Mouse (Mus musculus) cerebellum, adult 2 months (tissue): ENCODE results near the gene Parpbp. TPM values are rescaled to one million over a fixed set of nuclear protein-coding genes. Genes with fewer than 3 reads are reported as not detected.

Source experiments
- DNase-seq, 2 experiments: peaks; one replicate each; pipeline ENCODE4 v3.0.0; 2021
- H3K27ac ChIP-seq: fragments of 200-500 bp; 2 replicates; pipeline ENCODE4 v1.5.1; 2012; ENCODE audit warnings: low read length, control low read depth, inconsistent platforms; ENCODE audit not compliant: insufficient read depth
- H3K27me3 ChIP-seq: fragments of 200-500 bp; 2 replicates; pipeline ENCODE4 v1.6.1; 2012; ENCODE audit warnings: inconsistent platforms, mild to moderate bottlenecking, low read length, moderate library complexity; ENCODE audit not compliant: control insufficient read depth, insufficient read depth
- H3K4me1 ChIP-seq: fragments of 200-500 bp; 2 replicates; pipeline ENCODE4 v1.6.1; 2011; ENCODE audit warnings: low read length; ENCODE audit not compliant: control insufficient read depth, insufficient read depth
- H3K4me3 ChIP-seq: fragments of 200-500 bp; replicated peaks from 2 replicates; pipeline ENCODE3; 2011; ENCODE audit warnings: mild to moderate bottlenecking, low read depth, low read length, control low read depth; ENCODE audit not compliant: insufficient read depth
- CTCF ChIP-seq: fragments of 200-500 bp; IDR thresholded peaks from 2 replicates; pipeline ENCODE4 v1.5.1; 2011; ENCODE audit warnings: low read depth, mild to moderate bottlenecking, control low read depth, low read length, moderate library complexity, borderline replicate concordance; ENCODE audit not compliant: insufficient read depth
- POLR2A ChIP-seq: fragments of 200-500 bp; IDR thresholded peaks from 2 replicates; pipeline ENCODE4 v1.6.1; 2011; ENCODE audit warnings: low read length, control low read depth, borderline replicate concordance; ENCODE audit not compliant: insufficient read depth
- WGBS: fragments of 180-500 bp; shearing (Covaris S2); methylation state at CpG from one replicate; pipeline ENCODE4 v1.1.7; 2018; 5-methylcytosine and 5-hydroxymethylcytosine counted together
- polyA plus RNA-seq: library from polyadenylated mRNA; depleted of rRNA; stranded (reverse); fragments of >200 nt; gene quantifications from 2 replicates; pipeline ENCODE4 v1.2.3, GENCODE M21; 2012

The Parpbp gene
- polyA plus RNA-seq, 1 experiment = 0.67 TPM

DNA sequence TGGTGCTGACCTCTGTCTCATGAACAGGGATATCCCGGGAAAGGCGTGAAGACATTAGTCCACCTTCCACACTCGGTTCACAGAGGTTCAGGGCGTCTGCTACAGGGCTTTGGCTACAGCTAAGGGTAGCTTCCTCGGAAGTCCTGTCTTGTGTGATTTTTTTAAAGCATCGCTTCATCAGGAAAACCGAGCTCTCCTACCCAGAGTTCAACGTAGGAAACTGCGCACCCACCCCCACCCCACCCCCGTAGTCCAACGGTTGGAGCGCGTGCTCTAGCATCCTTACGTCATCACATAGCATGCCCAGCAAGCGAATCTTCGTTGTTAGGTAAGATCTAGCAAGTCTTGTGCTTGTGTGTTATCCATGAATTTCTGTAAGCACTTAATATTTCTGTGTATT is 11.1 kb downstream of the Parpbp start:
- Histone ChIP-seq H3K27ac (no peak overlapping the region), H3K4me3 (no peak overlapping the region), H3K4me1 (no peaks in the 10 kb centered on the region), H3K27me3 (no peaks in the 10 kb centered on the region)
- DNase-seq = no peak
- WGBS = 96% methylated on average over 16 of the region's 16 CpGs
- TF ChIP-seq POLR2A (no peak), CTCF (no peak)

DNA sequence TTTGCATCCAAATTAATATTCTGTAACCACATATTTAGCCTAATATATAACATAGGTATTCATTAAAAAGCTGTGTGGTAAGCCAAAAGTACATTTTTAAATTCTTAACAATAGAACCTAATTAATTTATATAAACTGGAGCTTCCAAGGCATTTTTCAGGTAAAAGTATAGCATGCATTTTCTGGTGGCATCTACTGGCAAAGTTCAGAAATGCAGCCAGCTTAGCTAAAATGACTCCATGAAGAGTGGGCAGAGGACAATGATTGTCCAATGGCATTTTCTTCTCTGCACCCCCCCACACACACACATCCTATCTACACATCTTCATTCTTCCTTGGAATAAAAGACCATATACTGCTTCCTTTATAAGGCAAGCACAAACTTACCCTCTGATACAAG is 27.0 kb downstream of the Parpbp start:
- TF ChIP-seq CTCF (no peak), POLR2A (no peak)
- Histone ChIP-seq H3K27ac (no peak overlapping the region), H3K4me3 (no peak overlapping the region), H3K4me1 (no peaks in the 10 kb centered on the region), H3K27me3 (no peaks in the 10 kb centered on the region)
- no peak for DNase-seq

DNA sequence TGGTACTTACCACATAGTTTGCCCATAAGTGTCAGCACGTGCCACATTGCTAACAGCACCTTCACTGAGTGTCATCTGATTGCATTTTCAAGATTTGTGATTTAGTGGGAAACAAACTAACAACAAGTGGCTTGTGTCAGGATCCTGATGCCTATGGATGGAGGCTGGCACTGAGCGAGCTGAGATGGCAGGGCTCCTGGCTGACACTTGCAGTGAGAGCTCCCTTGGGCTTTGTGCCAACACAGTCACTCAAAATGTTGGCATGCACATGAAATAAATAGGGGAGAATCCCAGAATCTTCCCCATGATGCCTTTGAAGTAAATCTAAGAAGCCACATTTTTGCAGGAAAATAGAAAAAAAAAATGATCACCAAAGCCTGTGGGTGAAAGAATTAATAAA is 33.5 kb downstream of the Parpbp start:
- H3K4me1 ChIP-seq = no peaks in the 10 kb centered on the region
- no peak for TF ChIP-seq CTCF
- TF ChIP-seq POLR2A = no peak
- no peak overlapping the region for H3K27ac ChIP-seq
- WGBS = 23% methylated on average over 2 of the region's 2 CpGs
- peak in 1 of 2 experiments; percentile 1 for DNase-seq
- no peaks in the 10 kb centered on the region; the same call in 1 of the 2 replicates for H3K27me3 ChIP-seq
- no peak overlapping the region for H3K4me3 ChIP-seq

DNA sequence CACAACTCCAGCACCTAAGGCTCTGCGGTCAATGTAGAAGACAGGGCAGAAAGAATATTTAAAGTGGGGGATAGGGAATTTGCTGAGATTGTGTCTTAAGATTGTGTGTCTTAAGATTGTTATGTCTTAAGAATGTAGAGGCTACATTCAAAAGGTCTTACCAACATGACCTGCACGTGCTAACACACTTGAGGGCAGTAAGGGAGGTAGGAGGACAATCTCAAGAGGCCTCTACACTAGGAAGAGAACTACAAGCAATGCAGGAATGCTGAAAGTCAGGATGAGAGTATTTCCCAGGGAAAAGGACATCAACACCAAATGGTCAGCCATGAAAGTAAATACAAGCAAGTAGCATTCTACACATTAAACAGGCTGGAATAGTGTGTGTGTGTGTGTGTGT is 40.6 kb downstream of the Parpbp start:
- Histone ChIP-seq H3K4me1 (no peaks in the 10 kb centered on the region), H3K27ac (no peak overlapping the region), H3K27me3 (no peaks in the 10 kb centered on the region; the same call in 1 of the 2 replicates), H3K4me3 (no peak overlapping the region)
- DNase-seq = no peak
- WGBS = 89% methylated on average over 2 of the region's 2 CpGs
- no peak for TF ChIP-seq POLR2A
- TF ChIP-seq CTCF = no peak

DNA sequence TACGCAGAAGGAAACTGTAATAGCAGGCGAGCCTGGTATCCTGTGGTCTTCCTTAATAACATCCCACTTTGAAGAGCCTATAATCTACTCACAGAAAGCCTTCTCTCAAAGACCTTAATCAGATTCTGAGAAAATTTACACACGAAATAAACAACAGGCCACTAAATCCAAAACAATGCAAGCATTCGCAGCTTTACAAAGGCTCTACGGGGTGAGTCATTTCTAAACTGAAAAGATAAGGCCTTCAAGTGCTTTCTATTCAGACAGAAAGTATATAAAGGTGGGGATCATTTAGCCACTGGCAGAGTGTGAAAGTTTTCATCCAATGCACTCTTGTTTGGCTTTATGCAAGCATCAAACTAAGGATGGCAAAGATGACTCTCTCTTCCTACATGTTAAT is 56.0 kb downstream of the Parpbp start, which contains the start of gene Pmch:
Gene Pmch (plus strand): TSS at position 301 of the 400 bp plus-strand sequence.
- DNase-seq = no peak
- H3K27me3 ChIP-seq = no peaks in the 10 kb centered on the region
- TF ChIP-seq CTCF (no peak), POLR2A (no peak)
- no peak within 1 kb of the TSS for H3K4me3 ChIP-seq
- H3K4me1 ChIP-seq = no peaks in the 10 kb centered on the region
- H3K27ac ChIP-seq = no peak within 1 kb of the TSS
- 65% methylated on average over 5 of the region's 5 CpGs for WGBS

DNA sequence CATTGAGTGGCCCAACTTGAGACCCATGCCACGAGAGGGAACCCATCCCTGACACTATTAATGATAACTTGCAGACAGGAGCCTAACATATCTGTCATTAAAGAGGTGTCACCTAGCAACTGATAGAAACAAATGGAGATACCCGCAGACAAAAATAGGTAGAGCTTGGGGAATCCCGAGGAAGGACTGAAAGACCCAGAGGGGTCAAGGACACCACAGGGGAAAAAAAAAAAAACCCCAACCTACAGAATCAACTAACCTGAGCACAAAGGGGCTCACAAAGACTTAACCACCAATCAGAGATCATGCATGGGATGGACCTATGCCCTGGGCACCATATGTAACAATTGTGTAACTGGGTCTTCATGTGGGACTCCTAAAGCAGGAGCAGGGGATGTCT is 79.4 kb downstream of the Parpbp start:
- Histone ChIP-seq H3K27ac (no peak overlapping the region), H3K4me3 (no peak overlapping the region), H3K4me1 (no peaks in the 10 kb centered on the region), H3K27me3 (no peaks in the 10 kb centered on the region)
- no peak for TF ChIP-seq POLR2A
- no peak for TF ChIP-seq CTCF
- no peak for DNase-seq
- 85% methylated on average over 3 of the region's 3 CpGs for WGBS

DNA sequence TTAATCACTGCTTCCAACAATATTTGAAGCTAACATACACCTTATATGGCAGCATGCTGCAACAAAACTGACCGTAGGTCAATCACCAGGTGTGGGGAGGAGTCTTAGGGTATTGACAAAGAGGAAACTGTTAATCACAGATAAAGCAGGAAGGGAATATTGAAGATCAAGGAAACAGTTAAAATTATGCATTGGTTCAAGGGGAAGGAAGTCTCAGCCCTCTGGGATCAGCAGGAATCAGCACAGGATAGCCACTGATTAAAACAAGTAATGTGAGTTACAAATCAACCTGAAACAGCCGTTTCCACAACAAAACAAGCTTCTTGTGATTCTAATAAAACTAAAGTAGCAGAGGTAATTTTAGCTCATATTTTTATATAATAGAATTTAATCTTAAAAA is 81.9 kb downstream of the Parpbp start:
- Histone ChIP-seq H3K4me3 (no peak overlapping the region), H3K27me3 (no peaks in the 10 kb centered on the region), H3K4me1 (no peaks in the 10 kb centered on the region), H3K27ac (no peak overlapping the region)
- TF ChIP-seq POLR2A (no peak), CTCF (no peak)
- DNase-seq = no peak
- 85% methylated on average over 2 of the region's 2 CpGs for WGBS

DNA sequence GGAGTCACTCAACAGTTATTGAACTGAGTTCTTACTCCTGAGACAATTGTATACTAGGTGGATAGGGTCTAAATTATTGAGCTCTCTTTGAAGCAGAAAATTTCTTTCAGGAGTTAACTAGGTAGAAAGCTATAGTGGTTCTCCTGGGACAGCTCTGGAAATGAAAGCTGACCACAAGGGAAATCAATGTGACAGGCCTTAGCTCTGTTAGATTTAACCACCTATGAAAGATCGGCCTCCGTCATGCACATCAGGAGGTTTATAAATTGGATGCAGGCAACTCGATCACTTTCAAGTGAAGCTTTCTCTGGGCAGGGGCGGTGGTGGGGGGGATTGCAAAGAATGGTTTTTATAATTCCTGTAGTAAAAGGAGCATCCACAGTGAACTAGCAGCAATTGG is 83.3 kb downstream of the Parpbp start:
- H3K4me1 ChIP-seq = no peaks in the 10 kb centered on the region
- no peak overlapping the region for H3K4me3 ChIP-seq
- no peaks in the 10 kb centered on the region for H3K27me3 ChIP-seq
- 69% methylated on average over 4 of the region's 4 CpGs for WGBS
- H3K27ac ChIP-seq = no peak overlapping the region
- TF ChIP-seq POLR2A (no peak), CTCF (no peak)
- no peak for DNase-seq
